Mouse (Mus musculus) megakaryocyte, embryonic 14.5 days (primary cell): ENCODE results near the gene Ntn5. TPM values are rescaled to one million over a fixed set of nuclear protein-coding genes. Genes with fewer than 3 reads are reported as not detected.
"Not testable (repeated sequence)": the region's sequence is repeated elsewhere in the genome, so short reads cannot be mapped to it uniquely, and the experiment has no call there.

ENCODE experiments used
- H3K27me3 ChIP-seq: replicated peaks from 2 replicates; pipeline ENCODE3; 2012; ENCODE audit warnings: inconsistent platforms
- H3K36me3 ChIP-seq: replicated peaks from 2 replicates; pipeline ENCODE3; 2012; ENCODE audit warnings: low read length, inconsistent platforms, mixed read lengths
- H3K4me1 ChIP-seq: 2 replicates; pipeline ENCODE4 v1.6.1; 2012; ENCODE audit warnings: inconsistent platforms
- H3K4me3 ChIP-seq: replicated peaks from 2 replicates; pipeline ENCODE3; 2012; ENCODE audit warnings: moderate library complexity, mild to moderate bottlenecking, inconsistent platforms
- H3K9me3 ChIP-seq: 2 replicates; pipeline ENCODE4 v1.6.1; 2012; ENCODE audit warnings: inconsistent platforms
- FLI1 ChIP-seq: IDR thresholded peaks from 2 replicates; pipeline ENCODE4 v1.6.1; 2012; ENCODE audit warnings: low read length, inconsistent platforms, mixed read lengths
- GATA1 ChIP-seq: IDR thresholded peaks from 3 replicates; pipeline ENCODE4 v1.6.1; 2012; ENCODE audit warnings: mixed read lengths, low read length, inconsistent platforms, borderline replicate concordance
- polyA plus RNA-seq: library from polyadenylated mRNA; stranded (reverse); fragments of >175 nt; gene quantifications from 2 replicates; pipeline ENCODE4 v1.2.3, GENCODE M21; 2012; ENCODE audit warnings: low replicate concordance; ENCODE audit not compliant: insufficient read depth

The Ntn5 gene
- polyA plus RNA-seq, 1 experiment, result not detected

DNA sequence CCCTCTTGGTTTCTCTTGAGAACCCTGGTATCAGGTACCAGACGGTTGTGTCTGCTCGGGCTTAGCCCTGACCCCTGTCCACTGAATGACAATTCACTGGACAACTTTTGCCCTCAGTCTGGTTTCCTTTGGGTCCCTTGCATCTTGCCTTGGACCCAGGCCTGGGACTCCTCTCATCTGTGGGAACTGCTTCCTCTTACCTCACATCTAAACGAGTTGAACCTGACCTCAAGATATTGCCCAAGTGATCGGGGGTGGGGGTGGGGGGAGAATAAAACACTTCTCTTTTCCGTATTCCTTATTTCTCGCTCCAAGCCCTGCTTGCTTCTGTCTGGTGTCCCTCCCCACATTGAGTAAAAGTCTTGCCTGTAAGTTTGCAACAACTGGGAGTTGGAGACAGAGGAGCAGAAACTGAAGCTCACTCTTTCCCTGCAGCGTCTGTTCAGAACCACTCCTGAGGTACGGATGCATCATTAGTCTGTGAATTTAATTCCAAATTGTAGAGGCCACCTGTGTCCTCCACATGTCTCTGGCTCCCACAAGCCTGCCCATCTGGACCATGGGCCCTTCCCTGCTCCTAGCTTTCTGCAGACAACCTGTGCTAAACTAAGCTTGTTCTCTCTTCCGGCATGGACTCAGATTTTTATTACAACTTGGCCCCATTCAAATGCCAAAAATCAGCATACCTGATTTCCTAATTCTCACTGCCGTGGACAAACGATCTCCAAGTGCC lies 22.9 kb upstream of the Ntn5 start:
- TF ChIP-seq GATA1, result no peak
- no peak for TF ChIP-seq FLI1
- Histone ChIP-seq H3K27me3 (peaks cover 30% of the 10 kb centered on the region), H3K9me3 (peaks cover 9% of the 10 kb centered on the region), H3K36me3 (no peaks in the 10 kb centered on the region), H3K4me1 (peaks cover 16% of the 10 kb centered on the region), H3K4me3 (no peak overlapping the region)

DNA sequence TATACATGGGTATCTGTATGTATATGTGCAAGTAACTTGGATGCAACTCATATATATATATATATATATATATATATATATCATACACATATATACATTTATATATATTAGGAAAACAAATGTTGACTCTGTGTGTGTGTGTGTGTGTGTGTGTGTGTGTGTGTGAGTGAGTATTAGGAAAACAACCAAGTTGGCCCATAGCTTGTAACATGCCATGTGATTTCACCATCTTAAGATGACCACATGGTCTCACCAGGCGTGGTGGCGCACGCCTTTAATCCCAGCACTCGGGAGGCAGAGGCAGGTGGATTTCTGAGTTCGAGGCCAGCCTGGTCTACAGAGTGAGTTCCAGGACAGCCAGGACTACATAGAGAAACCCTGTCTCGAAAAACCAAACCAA lies 22.1 kb upstream of the Ntn5 start:
- H3K4me3 ChIP-seq, H3K9me3 ChIP-seq, H3K36me3 ChIP-seq: not testable (repeated sequence)
- peaks cover 33% of the 10 kb centered on the region for H3K27me3 ChIP-seq
- H3K4me1 ChIP-seq, result peaks cover 16% of the 10 kb centered on the region

DNA sequence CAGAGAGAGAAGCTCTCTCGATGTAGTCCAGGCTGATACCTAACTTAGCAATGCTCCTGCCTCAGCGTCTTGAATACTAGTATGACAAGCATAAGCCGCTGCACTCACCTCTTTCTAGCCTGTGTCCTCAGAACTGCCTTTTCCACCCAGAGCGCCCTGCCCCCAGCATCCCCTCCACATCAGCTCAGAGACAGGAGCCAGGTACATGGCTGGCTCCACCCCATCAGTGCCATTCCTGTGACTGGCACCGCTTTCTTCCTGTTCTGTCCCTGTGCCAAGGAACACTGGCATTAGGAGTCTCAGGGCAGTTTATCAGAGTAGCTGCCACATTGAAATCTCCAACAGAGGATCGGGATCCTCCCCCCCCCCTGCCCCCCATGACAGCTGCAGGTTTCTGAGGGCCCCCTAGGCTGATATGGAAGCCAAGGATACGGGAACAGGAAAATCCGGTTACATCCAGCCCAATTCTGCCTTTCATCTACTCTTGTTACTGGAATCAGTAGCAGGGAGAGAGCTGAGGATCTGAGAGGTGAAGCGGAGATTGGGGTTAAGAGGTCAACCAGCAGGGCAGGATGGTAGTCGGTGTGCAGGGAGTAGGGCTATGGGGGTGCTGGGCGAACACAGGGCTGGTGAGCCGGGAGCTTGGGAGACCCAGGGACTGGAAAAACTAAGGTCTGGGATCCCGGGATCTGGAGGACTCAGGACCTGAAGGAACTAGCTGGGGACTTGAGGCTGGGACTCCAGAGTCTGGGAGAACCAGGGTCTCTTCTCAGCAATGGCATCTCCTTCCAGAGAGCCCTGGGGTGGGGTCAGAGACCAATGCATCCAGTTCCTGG lies 18.3 kb upstream of the Ntn5 start:
- Histone ChIP-seq H3K4me1 (peaks cover 16% of the 10 kb centered on the region), H3K4me3 (no peak overlapping the region), H3K36me3 (no peaks in the 10 kb centered on the region), H3K9me3 (no peaks in the 10 kb centered on the region), H3K27me3 (peaks cover 29% of the 10 kb centered on the region)
- TF ChIP-seq GATA1 (no peak), FLI1 (no peak)

DNA sequence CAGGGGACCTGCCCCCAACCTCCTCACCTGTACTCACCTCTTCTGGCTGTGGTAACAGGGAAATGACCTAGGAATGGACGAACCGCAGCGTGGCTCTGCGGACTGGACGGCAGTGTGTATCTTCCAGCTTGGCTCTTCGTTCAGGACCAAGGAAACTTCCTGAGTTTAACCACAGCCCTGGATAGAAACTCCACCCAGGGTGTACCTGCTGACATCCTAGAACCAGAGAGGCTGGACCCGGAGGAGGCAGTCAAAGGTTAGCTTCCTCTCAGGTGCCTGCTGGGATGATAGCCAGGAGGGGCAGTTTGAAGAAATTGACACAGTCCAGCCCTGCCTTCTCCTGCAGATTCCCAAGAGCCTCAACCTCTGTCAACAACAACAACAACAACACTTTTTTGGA lies 17.7 kb upstream of the Ntn5 start, which contains the start of gene Fut2:
TSS of gene Fut2 (minus strand) at position 234 of the 400 bp plus-strand sequence.
- TF ChIP-seq GATA1 (no peak), FLI1 (no peak)
- no peaks in the 10 kb centered on the region for H3K9me3 ChIP-seq
- no peaks in the 10 kb centered on the region for H3K36me3 ChIP-seq
- H3K4me1 ChIP-seq, result peaks cover 16% of the 10 kb centered on the region
- no peak within 1 kb of the TSS for H3K4me3 ChIP-seq
- H3K27me3 ChIP-seq, result peaks cover 28% of the 10 kb centered on the region

DNA sequence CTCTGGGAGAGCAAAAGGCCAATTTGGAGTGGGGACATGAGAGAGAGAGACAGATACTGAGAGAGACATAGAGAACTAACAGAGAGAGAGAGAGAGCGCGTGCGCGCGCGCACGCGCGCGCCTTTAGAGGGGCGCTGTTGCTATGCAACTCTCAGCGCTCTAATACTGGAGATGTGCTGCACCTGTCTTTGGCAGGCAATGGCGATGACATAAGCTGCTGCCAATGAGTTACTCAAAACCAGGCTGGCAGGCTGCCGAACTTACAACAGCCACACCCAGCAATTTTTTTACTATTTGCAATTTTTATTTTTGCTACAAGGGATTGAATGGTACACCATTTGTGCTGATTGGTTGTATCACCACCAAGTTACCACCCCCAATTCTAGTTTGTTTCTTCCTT lies 16.1 kb upstream of the Ntn5 start:
- H3K27me3 ChIP-seq, result peaks cover 42% of the 10 kb centered on the region
- TF ChIP-seq GATA1, result no peak

DNA sequence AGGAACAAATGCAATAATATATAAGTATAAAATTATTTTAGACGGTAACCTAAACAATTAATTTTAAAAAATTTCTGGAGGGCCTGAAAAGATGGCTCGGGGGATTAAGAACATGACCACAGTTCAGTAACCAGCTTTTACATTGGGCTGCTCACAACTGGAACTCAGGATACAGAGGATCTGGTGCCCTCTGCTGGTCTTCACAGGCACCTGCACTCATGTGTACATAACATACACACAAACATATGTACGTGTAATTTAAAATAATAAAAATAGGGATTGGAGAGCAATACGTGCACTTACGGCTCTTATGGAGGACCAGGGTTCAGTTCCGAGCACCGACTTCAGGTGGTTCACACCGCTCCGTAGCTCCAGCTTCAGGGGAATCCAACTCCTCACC lies 14.9 kb upstream of the Ntn5 start:
- Histone ChIP-seq H3K4me1 (peaks cover 6% of the 10 kb centered on the region), H3K36me3 (no peaks in the 10 kb centered on the region), H3K27me3 (peaks cover 50% of the 10 kb centered on the region), H3K9me3 (peaks cover 4% of the 10 kb centered on the region), H3K4me3 (no peak overlapping the region)
- no peak for TF ChIP-seq GATA1
- no peak for TF ChIP-seq FLI1

More for the DNA sequence above, 16.1 kb upstream of the Ntn5 start:
- Histone ChIP-seq H3K9me3 (peaks cover 4% of the 10 kb centered on the region), H3K36me3 (no peaks in the 10 kb centered on the region), H3K4me1 (peaks cover 16% of the 10 kb centered on the region), H3K4me3 (no peak overlapping the region)

DNA sequence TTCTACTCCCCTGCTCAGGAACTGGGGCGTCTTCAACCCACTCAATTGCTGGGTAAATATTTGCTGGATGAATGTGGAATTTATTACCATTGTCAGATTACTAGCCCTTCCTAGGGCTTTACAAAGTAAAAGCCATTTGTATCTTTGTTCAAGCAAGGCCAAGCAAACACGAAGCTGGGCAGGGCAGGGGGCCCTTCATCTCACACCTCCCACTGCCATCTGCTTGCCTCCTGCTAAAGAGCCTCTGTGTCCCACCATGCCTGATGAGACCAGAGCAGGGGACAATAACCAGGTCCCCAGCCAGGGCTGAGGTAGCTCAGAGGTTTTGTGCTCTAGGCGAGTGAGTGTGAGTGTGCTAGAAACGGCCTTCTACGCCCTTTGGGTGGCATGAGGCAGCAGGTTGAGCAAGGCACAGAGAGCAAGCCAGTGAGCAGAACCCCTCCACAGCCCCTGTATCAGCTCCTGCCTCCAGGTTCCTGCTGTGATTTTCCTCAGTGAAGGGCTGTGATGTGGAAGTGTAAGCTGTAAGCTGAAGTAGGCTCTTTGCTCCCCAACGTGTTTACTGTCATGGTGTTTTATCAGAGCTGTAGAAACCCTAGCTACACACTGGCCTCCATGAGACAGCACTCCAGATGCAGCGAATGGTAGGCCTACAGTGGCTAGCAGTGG lies 6.1 kb upstream of the Ntn5 start:
- Histone ChIP-seq H3K4me1 (peaks cover 61% of the 10 kb centered on the region), H3K9me3 (no peaks in the 10 kb centered on the region), H3K36me3 (no peaks in the 10 kb centered on the region), H3K27me3 (peaks cover 50% of the 10 kb centered on the region), H3K4me3 (peak overlapping the region; percentile 66)
- TF ChIP-seq GATA1, result no peak
- no peak for TF ChIP-seq FLI1

DNA sequence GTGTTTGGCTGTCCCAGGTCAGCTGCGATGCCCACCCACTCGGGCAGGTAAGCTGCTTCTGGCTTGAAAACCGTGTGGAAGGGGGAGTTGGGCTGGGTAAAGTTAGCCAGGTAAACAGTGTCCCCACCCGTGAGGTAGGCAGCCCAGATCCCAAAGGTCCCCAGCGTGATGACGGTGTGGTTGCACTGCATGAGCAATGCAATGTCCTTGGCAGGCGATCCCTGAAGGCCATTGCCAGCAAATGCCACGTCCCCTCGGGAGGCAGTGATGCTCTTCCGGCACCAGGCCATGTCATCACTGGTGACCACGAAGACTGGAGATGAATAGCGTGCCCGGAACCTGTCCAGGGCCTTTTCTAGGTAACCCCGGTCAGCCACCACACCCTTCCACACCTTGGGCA lies 5.3 kb upstream of the Ntn5 start:
- H3K4me1 ChIP-seq, result peaks cover 69% of the 10 kb centered on the region
- peak overlapping the region; percentile 66 for H3K4me3 ChIP-seq
- TF ChIP-seq GATA1, result no peak
- TF ChIP-seq FLI1, result no peak
- no peaks in the 10 kb centered on the region for H3K9me3 ChIP-seq
- peaks cover 44% of the 10 kb centered on the region for H3K27me3 ChIP-seq
- no peaks in the 10 kb centered on the region for H3K36me3 ChIP-seq

DNA sequence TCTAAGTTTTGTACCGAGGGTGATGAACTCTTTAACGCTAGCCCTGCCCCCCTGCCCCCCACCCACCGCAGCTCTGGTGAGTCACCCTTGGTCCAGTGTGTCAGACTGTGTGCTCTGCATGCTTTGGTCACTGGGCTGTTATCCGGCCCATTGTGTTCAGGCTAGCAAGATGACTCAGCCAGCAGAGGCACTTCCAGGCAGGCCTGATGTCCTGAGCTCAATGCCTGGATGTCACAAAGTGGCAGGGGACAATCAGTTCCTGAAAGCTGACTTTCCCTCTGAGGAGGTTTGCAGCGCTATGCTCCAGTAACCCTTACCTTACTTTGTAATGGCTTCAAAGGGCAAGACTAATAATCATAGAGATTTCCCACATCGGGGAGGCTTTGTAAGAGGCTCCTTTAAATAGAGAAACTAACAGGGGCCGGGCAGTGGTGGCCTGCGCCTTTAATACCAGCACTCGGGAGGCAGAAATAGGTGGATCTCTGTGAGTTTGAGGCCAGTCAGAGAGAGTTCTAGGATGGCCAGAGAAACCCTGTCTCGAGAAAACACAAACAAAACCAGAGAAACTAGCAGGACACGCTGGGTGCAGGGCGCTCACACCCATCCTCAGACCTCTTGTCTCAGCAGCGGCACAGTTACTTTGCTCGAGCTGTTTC lies 3.7 kb upstream of the Ntn5 start:
- TF ChIP-seq FLI1 (no peak), GATA1 (no peak)
- Histone ChIP-seq H3K4me1 (peaks cover 75% of the 10 kb centered on the region), H3K27me3 (peaks cover 44% of the 10 kb centered on the region), H3K9me3 (no peaks in the 10 kb centered on the region), H3K36me3 (no peaks in the 10 kb centered on the region), H3K4me3 (peak overlapping the region; percentile 33)

DNA sequence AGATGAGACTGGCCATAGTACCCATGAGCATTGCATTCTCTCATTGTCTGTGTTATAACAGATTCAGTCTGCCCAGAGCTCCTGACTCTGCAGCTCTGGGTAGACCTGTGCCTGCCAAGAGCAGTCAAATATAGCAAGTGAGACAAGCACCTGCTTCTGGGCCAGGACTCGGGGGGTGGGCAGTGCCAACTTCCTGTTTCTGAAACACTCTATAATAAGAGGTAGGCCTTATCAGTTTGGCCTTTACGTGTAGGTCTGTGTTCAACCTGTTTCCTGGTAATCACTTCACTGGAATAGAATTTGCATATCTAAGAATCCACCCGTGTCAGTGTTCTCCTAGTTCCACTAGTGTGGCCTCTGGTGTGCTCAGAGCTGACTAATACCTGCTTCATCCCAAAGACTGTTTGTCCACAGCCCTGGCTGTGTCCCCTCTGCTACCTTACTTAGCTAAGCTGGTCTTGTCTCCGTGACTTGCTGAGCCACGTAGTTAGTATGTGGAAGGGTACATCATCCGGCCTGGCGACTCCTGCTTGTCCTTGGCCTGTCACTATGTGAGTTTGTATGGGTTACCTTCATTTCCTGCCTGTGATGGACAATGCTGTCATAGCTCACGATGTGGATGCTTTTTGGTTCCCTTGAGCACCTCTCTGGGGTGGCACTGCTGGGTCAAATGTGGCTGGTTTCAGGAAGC lies 2.6 kb upstream of the Ntn5 start:
- H3K4me1 ChIP-seq, result peaks cover 83% of the 10 kb centered on the region
- no peaks in the 10 kb centered on the region for H3K9me3 ChIP-seq
- H3K4me3 ChIP-seq, result peak overlapping the region; percentile 39
- TF ChIP-seq FLI1 (no peak), GATA1 (no peak)
- H3K27me3 ChIP-seq, result peaks cover 41% of the 10 kb centered on the region
- H3K36me3 ChIP-seq, result no peaks in the 10 kb centered on the region
